In genomic region chr11:41470938-41471633, GRCm38 (mm10) we compare ENCODE assay signal across 21 mouse cellular contexts.
DNase-seq lines count a peak whose midpoint lies in the region; ATAC-seq and TF ChIP-seq lines count a peak whose summit lies in the region.
"Had no signal": no experiment of that assay in that cellular context is flagged by ENCODE, and none has a peak within 500 bp of the region (broad histone marks: within the 10 kb centered on the region; RNA-seq: fewer than 3 reads in every experiment).

No protein-coding gene starts in this region.

- DNase-seq in liver, adult 2 months (ENCODE audit: extremely low read depth, low read depth, low spot score), result peak; percentile 85
- DNase-seq in kidney, adult 9 months, result peak; percentile 62
- peak; percentile 17 for DNase-seq in kidney, postnatal 14 days
- no peak for DNase-seq in embryo, embryonic 11 days
- DNase-seq in right cerebral cortex, postnatal 10 days (ENCODE audit: low spot score in 2 of 2), result no peak
- no peak for DNase-seq in cerebellum, postnatal 4 days (ENCODE audit: low spot score in 2 of 2)
- DNase-seq: adrenal gland, adult 2 months; adrenal gland, postnatal 25 days; cerebellum, adult 2 months; cerebellum, postnatal 25 days; heart, adult 2 months; heart, postnatal 14 days had no signal

- ATAC-seq in liver, embryonic 12.5 days, result no peak
- ATAC-seq: forebrain, embryonic 13.5 days; hindbrain, postnatal 0 days; Patski had no signal

- no peaks in the 10 kb centered on the region for H3K9me3 ChIP-seq in liver, embryonic 12.5 days (replicated peaks)
- H3K9me3 ChIP-seq: embryonic facial prominence, embryonic 10.5 days; forebrain, embryonic 13.5 days; heart, embryonic 15.5 days; hindbrain, embryonic 13.5 days had no signal

- 38% methylated on average over 1 of the region's 1 CpGs for WGBS in liver, adult 2 months
- 61% methylated on average over 1 of the region's 1 CpGs for WGBS in liver, embryonic 12.5 days (ENCODE audit: insufficient replicate concordance)

- no peaks in the 10 kb centered on the region; the same call in 1 of the 2 replicates for H3K4me1 ChIP-seq in liver, adult 2 months (ENCODE audit: control insufficient read depth, insufficient read depth, low read length)
- no peaks in the 10 kb centered on the region for H3K4me1 ChIP-seq in liver, embryonic 12.5 days
- H3K4me1 ChIP-seq: embryonic facial prominence, embryonic 10.5 days; forebrain, embryonic 13.5 days; heart, embryonic 15.5 days; hindbrain, embryonic 13.5 days had no signal

- no peak for TF ChIP-seq POLR2A in liver, adult 2 months (IDR thresholded peaks at IDR 0.05; ENCODE audit: extremely low read depth, insufficient read depth, low read length)

- no peak overlapping the region for H3K4me3 ChIP-seq in liver, adult 2 months (ENCODE audit: insufficient read depth, low read depth, low read length)
- H3K4me3 ChIP-seq in liver, embryonic 12.5 days, result no peak overlapping the region
- H3K4me3 ChIP-seq: embryonic facial prominence, embryonic 10.5 days; forebrain, embryonic 13.5 days; heart, adult 2 months; heart, embryonic 15.5 days; hindbrain, embryonic 13.5 days had no signal

- H3K27ac ChIP-seq in liver, adult 2 months (replicated peaks; ENCODE audit: insufficient read depth, low read depth, low read length), result no peak overlapping the region
- H3K27ac ChIP-seq in liver, embryonic 12.5 days, result no peak overlapping the region
- H3K27ac ChIP-seq: embryonic facial prominence, embryonic 10.5 days; forebrain, embryonic 13.5 days; heart, adult 2 months; heart, embryonic 15.5 days; hindbrain, embryonic 13.5 days; hindbrain, postnatal 0 days had no signal

- H3K36me3 ChIP-seq in liver, adult 2 months (ENCODE audit: control insufficient read depth, insufficient read depth, low read length), result no peaks in the 10 kb centered on the region
- no peaks in the 10 kb centered on the region for H3K36me3 ChIP-seq in liver, embryonic 12.5 days
- H3K36me3 ChIP-seq: embryonic facial prominence, embryonic 10.5 days; heart, embryonic 15.5 days; hindbrain, embryonic 13.5 days had no signal

- H3K79me2 ChIP-seq in liver, adult 2 months (ENCODE audit: control insufficient read depth, insufficient read depth, low read length), result no peaks in the 10 kb centered on the region

- H3K4me2 ChIP-seq in liver, embryonic 12.5 days, result no peak overlapping the region
- H3K4me2 ChIP-seq: forebrain, embryonic 13.5 days; heart, embryonic 11.5 days; heart, embryonic 15.5 days; hindbrain, embryonic 13.5 days had no signal

- H3K27me3 ChIP-seq in liver, adult 2 months (ENCODE audit: control insufficient read depth, insufficient read depth, low read length), result no peaks in the 10 kb centered on the region
- H3K27me3 ChIP-seq in liver, embryonic 12.5 days (replicated peaks), result no peaks in the 10 kb centered on the region
- H3K27me3 ChIP-seq: CH12.LX; forebrain, embryonic 13.5 days; heart, embryonic 15.5 days; hindbrain, embryonic 13.5 days; Patski had no signal

- no peak overlapping the region for H3K9ac ChIP-seq in liver, adult 2 months (ENCODE audit: low read depth, low read length)
- no peak overlapping the region for H3K9ac ChIP-seq in liver, embryonic 12.5 days
- H3K9ac ChIP-seq: forebrain, embryonic 13.5 days; heart, embryonic 15.5 days; hindbrain, embryonic 13.5 days had no signal

- TF ChIP-seq CTCF in liver, adult 2 months (IDR thresholded peaks at IDR 0.05; ENCODE audit: low read depth, low read length), result no peak

Comparison
In these comparisons a context has a peak if more than half of its experiments do, and no peak if none do; other contexts are left out.
1. DNase-seq: peak in liver, adult 2 months (single experiment), kidney, adult 9 months (single experiment) and kidney, postnatal 14 days (single experiment); none in embryo, embryonic 11 days (single experiment), right cerebral cortex, postnatal 10 days (0 of 2) and cerebellum, postnatal 4 days (0 of 2).